Mouse (Mus musculus): ENCODE results near the gene Kncn.

The Kncn gene

DNA sequence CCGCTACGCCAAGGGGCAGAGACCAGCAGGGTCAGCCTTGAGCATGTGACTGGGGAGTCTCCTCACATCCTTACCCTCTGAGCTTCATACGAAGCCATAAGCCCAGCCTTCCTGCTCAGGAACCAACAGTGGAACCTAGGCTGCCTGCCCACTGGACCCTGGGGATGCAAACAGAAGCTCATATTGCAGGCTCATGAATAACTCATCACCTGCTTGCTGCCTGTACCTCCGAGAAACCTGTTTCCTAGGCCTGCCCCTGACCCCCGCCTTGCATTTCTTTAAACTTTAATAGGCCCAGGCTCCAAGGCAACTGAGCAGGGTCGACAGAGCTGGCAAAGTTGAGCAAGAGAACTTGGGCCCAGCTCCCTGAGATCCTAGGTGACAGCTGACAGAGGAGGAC, at the start of gene Kncn:
Gene Kncn (plus strand): TSS at position 379 of the 400 bp plus-strand sequence.
- no peak for DNase-seq (ENCODE audit: low spot score in 2 of 2)

DNA sequence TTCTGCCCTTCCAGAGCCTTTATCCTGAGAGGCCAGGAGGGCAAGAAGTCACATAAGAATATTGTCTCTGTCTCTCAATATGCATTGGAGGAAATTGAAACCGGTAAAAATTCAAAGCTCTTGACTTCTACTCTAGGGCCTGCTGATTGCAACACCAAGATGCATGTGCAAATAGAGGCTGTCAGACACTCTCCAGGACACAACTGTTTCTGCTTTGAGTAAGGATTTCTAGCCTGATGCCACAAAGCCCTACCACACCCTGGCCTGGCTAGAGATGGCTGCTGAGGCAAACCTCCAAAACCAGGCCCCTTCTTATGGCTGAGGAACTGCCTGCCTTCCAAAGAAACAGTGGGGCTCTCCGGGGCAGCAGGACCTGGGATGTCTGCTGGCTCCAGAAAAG, 48.6 kb upstream of the Kncn start:
- no peak for DNase-seq (ENCODE audit: low spot score in 2 of 2)

DNA sequence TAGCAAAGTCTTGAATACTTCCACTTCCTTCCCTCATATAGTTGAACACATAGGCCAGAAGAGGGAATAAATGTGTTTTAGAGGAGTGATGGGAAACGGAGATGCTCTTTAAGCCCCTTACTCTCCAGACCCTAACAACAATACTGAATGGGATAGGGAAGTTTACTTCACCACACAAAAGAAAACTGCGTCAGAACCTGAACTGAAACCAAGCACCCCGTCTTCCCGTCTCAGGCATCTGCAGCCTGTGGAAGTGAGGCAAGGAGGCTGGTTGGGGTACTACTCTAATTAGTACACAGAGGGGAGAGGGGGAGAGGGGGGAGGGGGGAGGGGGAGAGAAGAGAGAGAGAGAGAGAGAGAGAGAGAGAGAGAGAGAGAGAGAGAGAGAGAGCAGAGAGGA, 46.0 kb upstream of the Kncn start:
- peak in 1 of 2 experiments; percentile 17 for DNase-seq (ENCODE audit: low spot score in 2 of 2)

DNA sequence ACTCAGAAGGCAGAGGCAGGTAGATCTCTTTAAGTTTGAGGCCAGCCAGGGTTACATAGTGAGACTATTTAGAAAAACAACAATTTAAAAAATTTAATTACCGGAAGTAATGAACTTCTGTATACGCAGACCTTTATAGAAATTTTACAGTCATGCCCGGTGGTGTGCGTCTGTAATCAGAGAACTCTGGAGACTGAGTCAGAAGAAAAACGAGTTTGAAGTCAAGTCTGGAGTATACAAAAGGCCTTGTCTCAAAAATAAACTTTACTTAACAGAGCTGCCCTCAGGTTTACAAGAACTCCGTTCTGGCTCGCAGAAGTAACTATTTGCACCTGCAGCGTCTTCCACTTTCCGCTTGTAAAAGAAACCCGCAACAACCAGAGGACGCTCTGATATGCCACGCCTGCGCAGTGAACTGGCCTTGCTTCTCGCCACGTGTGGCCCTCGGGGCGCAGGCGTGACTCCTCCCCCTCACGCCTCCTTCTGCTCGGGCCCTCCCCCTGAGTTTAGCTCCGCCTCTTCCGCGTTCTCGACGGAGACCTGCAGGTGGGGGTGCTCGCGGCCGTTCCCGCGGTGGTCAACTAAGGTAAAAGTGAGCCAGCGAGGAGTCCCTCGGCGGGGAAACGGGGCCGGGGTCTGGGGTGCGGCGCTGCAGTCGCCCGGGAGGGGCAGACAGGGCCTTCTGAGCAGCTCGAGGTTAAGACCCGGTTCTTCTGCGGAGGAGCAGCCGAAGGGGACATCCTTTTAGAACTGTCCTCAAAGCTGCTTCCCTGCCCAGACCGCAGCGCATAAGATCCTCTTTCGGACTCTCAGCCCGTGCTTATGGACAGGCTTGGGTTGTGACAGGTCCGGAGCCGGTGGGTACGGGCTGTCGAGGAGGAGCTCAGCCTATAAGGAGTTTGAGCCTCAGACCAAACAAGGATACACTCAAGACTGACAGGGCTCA, 45.2 kb upstream of the Kncn start, which contains the start of gene Mknk1:
Gene Mknk1 (plus strand): TSS at position 503 of the 946 bp plus-strand sequence.
- DNase-seq (ENCODE audit: low spot score in 2 of 2): peak; percentile 90 to 95

DNA sequence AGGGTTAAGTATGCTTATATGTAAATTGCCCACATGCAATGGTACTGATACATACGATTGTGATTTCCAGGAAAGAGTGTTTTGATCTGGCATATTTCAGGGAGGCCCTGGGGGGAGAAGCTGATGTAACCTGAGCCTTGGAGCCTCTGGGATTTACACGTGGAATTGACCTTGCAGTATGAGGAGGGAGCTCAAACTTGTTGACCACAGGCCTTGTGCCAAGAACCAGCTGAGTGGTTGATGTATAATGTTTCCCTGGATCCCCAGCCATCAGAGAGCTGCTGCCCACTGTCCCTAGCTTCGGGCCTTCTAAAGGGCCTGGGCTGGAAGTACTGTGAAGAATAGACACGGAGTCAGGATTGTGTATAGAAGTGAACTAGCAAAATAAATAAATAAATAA, 44.2 kb upstream of the Kncn start:
- DNase-seq (ENCODE audit: low spot score in 2 of 2): no peak

DNA sequence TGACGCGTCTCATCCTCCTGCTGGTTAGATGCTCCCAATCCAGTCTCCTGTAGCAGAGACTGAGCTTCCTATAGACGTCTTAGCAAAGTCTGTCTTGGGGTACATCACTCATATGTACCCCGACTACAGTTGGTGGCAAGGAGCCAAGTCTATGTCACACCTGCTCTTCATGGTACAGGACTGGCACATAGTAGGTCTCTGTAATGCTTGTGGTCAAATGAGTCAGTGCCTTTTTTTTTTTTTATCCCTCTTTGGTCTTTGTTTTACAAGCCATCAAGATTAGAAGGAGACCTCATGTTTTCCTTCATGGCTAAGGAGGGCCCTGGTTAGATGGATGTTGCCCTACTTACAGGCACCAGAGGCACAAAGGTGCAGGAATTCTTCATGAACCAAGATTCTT, 43.4 kb upstream of the Kncn start:
- no peak for DNase-seq (ENCODE audit: low spot score in 2 of 2)

DNA sequence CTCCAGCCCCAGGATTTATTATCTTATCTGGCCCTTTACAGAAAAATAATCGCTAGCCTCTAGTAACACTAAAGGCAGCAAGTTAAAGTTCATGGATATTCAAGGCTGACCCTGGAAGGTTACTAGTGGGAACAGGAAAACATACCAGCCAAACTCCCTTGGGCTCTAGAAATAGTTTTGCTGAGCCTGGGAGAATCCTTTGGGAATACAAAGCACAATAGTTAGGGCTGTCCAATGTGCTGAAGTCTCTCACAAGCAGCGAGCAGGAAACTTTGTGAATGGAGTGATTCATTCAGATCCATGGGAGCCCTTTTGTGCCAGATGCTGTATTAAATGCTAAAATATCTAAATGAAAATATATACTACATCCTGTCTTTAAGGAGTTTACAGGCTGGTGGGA, 37.5 kb upstream of the Kncn start:
- DNase-seq (ENCODE audit: low spot score in 2 of 2): no peak

DNA sequence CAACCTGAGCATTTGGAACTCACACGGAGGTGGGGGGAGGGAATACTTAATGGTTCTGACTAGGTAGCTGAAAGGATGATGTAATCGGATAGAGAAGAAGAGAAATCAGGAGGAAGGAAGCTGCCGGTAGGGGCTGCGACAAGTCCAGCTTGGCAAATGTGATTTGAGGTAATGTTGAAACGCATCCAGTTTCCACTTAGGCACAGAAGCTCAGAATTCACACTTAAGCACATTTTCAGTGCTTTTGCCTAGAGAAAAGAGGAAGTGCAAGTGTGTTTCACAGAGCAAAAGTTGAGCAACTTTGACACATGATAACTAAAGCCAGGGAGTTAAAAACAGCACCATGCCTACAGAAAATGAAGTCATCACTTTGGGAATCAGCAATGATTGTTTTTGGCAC, 36.8 kb upstream of the Kncn start:
- no peak for DNase-seq (ENCODE audit: low spot score in 2 of 2)

DNA sequence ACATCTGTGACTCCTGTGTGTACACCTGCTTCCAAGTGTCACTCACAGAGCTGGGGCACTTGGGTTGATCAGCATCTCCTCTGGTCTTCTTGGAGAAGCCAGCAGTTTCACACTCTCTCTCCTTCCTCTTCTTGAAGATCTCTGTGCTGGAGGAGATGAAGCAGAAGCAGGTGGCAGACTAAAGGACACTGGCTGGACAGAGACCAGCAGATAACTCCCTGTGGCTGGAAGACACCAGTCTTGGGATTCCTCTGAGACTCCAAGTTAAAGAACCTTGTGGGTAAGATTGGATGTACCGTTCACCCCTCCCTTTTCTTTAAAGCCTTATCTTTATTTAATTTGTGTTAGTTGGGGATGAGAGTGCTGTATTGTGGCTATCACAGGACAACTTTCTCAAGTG, 36.1 kb upstream of the Kncn start:
- DNase-seq (ENCODE audit: low spot score in 2 of 2): no peak

DNA sequence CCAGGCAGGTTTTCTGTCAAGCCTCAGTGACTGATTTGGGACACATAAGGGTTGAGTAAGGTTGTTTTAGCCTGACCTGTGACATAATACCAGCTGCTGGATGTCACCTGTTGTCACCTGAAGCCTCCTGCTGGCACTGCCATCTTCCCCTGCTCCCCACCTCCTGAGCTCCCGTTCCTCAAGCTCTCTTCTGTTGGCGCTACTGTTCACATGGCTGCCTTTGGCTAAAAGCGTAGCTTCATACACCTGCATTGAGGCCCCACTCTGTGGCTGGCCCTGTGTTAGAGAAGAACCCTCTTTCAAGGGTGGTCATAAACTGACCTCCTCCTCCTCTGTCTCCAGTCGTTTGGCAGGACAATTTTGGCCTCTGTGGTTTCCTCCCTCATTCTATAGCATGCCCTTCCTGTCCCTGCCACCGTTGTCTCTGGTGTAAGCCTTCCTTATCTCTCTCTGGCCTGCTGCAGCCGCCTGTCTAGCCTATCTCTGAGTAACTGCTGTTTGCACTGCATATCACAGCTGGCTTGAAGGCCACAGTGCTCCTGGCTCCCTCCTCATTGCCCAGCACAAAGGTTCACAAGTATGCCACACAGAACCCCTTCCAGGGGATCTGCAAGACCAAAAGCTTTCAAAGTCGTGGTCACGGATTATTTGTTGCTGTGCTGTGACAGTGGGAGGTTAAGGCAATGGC, 35.1 kb upstream of the Kncn start:
- no peak for DNase-seq (ENCODE audit: low spot score in 2 of 2)

DNA sequence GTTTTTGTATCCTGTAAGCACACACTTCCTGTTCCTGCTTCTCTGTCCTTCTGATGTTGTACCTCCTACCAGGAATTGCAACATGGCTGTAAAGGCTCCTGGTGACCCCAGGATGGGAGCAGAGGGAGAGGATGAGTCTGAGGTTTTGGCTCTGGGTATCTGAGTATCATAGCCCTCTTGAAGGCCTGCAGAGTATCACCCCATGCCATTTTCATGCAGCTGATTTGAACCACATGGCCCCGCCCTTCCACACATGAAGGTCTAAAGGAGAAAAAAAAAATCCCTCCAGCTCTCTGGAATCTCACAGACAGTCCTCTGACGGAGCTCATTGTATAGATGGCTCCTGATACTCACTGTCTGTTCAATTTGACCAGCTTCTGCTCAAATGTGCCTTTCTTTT, 34.1 kb upstream of the Kncn start:
- DNase-seq (ENCODE audit: low spot score in 2 of 2): no peak

DNA sequence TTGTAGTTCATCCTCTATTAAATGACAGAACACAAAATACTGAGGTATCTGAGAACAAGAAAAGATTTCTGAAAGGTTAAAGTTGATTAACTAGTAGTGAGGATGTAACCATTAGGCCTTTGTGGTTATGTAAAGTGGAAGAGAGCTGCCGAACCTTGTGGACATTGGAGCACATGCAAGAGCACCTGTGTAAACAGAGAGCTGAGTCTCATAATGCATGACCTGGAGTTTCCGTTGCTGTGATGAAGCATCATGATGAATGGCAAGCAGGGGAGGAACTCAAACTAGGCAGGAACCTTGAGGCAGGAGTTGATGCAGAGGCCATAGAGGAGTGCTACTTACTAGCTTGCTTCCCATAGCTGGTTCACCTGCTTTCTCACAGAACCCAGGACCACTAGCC, 33.6 kb upstream of the Kncn start:
- no peak for DNase-seq (ENCODE audit: low spot score in 2 of 2)

DNA sequence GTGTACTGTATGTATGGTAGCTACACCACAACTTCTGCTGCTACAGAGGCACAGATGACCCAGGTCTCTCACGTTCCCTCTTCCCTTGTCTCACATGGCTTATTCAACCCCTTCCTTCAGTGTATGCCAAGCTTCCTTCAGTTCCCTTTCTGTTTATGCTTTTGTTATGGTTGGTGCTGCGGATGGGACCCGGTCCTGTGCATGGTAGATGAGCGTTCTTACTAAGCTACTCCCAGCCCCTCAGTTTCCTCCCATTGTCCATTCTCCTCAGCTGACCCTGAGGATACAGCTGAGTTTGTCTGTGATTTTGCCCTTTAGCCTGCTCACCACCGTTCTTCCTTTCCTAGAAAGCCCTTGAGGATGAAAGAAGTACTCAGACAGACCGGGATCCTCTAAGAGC, 32.6 kb upstream of the Kncn start:
- DNase-seq (ENCODE audit: low spot score in 2 of 2): no peak

DNA sequence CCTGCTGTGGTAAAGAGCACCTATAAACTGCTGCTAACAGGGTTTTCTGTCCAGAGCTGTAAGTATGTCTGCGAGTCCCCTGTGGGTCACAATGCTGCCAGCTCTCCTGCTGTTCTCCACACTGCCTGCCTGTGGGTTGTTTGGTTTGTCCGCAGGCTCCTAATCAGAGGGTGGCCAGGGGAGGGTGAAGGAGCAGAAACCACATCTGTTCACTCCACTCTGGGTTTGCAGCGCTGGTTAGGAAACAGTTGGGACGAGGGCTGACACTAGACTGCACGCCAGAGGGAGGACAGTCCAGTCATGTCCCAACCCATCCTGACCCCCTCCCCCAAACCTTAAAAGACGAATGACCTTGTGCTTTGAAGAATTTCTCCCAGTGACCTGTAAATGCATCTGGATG, 29.1 kb upstream of the Kncn start:
- no peak for DNase-seq (ENCODE audit: low spot score in 2 of 2)

DNA sequence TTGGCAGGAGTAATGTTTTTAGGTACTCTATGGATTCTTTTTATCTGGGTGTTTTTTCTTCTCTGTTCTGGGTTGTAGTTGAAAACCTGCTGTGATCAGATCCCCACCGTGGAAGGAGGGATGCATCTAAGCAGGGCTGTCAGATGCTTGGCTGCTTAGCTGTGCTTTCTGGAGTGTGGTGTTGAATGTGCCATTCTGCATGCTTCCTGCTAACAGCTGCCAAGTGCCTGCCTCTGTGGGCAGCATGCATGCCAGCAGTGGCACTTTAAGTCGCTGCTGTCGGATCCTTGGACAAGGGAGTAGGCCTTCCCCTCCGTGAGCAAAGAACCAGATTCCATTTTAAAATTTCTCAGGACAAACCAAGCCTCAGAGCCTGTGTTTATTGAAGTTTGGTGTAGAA, 28.6 kb upstream of the Kncn start:
- no peak for DNase-seq (ENCODE audit: low spot score in 2 of 2)

DNA sequence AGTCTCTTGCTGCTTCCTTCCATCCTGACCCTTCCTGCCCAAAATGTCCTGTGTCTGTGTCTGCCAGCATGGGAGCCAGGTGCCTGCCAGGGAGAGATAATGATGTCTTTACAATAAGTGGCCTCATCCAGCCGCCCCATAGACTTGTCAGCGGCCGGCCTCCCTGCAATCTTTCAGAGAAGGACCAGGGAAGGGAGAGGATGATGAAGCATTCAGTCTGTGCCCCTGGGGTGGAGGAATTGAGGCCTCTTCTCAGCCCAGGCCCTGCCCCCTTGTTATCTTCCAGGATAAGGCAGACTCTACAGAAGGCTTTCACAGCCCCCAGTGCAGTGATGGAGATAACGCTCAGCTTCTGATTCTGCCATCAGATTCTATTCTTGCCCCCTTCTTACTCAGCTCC, 27.9 kb upstream of the Kncn start:
- no peak for DNase-seq (ENCODE audit: low spot score in 2 of 2)

DNA sequence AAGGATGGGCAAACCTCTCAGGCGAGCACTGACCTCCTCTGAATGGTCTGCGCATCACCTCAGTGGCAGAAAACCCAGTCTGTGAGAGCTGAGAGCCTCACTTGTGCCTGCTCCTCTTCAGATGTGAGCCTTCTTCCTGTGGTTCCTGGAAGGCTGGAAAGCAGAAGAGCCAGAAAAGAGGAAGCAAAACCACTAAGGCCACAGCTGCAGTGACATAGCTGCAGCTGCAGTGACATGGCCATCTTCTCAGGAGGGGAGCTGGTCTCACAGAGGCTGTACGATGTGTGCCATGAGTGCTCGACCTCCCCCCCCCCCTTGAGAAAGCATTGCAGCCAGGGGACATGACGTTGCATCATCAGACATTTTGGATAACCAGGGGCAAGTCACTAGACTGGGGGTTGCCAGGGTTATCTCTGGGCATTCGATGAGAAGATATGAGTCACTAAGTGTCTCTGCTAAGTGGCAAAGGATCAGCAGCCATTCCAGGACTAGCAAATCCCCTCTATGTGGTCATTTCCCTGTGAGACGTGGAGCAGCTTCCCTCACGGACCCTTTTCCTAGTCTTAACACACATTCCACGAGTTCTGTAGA, 26.8 kb upstream of the Kncn start:
- DNase-seq (ENCODE audit: low spot score in 2 of 2): no peak

DNA sequence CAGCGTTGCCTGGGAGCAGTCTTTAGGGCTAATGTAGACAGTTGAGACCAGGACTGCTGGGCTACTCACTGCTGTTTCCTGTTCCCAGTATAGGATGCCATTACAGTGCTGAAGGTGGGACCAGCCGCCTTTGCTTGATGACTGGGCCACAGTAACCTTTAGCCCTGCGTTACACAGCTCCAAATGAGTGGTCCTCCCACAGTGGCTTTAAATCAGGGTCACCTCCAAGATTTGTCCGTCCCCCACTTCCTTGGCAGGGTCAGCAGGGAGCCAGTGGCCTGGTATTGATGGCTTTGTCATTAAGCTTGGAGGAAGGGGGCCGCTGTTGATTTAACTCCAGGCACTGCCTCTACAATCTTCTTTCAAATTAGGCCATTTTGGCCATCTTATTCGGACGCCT, 20.8 kb upstream of the Kncn start:
- no peak for DNase-seq (ENCODE audit: low spot score in 2 of 2)

DNA sequence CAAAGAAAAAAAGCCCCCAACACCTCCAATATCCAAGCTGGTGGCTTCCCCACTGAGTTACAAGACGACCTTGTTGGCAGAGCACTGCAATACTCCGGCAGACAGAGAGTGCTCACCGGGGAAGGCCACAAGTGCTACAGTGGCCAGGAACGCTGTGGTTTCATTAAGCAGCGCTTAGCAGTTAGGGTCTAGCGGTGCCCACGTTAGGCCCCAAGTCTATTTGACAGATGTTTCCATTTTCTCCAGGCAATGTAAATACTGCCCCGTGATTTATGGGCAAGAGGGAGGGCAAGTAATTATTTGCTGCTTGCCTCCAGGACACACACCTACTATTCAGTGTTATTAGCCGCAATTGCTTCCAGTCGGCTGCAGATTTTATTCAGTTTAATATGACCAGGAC, 20.3 kb upstream of the Kncn start:
- DNase-seq (ENCODE audit: low spot score in 2 of 2): no peak

DNA sequence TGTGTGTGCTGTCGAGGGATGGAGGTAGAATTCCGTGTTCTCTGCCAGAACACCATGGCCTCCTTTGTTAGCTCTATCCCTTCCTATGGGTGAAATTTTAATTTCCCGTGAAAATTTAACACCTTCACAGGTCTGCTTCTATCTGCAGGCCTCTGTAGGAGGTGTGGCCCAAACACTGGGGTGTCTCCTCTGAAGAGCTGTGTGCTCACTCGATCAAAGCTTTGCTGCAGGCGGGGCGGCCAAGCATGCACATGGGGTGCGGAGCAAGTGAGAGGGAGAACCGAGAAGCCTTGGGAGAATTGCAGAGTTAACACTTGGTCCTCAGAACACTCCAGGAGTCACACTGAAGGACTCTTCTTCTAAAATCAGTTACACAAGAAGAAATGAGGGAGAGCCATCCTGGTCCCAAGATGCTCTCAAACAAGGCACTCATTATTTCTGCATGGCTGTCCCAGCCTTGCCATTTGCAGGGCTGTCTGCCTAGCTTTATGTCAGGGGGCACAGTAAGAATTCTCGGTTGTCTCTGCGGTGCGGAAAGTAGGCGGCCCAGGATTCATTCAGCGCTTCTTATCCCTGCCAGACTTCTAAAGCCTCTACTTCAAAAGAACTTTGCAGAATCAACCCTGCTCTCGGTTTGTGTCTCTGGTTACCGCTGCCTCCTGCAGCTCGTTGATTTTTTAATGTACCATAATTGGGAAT, 14.5 kb upstream of the Kncn start:
- no peak for DNase-seq (ENCODE audit: low spot score in 2 of 2)

DNA sequence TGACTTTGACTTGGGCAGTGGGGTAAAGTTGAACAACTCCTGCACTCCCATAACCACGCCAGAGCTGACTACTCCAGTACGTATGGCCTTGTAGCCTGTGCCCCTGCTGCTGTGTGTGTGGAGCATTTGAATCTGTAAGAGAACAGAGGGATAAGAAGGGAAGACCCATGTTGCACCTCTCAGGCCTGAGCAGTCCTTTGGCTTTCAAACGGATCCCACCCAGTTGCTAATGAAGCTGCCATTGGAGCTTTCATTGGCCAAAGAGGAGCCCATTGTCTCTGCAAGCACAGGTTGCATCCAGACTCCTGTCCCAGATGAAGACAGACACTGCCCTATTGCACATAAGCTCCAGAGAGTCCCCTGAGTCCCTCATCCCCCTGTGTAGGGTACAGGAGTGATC, 11.0 kb upstream of the Kncn start:
- DNase-seq (ENCODE audit: low spot score in 2 of 2): no peak

DNA sequence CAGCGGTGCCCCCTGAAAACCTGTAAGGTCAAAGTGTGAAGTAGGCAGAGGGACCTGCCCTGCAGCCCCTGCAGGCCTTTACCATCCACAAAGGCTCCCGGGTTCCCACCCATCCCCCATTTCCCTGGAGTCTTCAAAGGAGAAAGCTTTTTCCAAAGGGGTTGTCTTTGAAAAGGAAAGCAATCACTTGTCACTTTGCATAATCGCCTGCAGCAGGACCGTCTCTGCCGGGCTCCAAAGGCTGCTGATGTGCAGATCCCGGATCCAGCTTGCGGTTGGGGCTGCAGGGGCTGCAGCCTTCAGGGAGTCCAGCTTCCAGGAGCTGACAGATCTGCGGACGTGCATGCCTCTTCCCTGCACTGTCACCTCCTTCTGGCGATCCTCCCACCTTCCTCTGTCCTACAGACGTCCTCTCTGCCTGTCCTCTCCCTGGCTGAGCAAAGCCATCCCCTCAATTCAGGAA, 6.0 kb upstream of the Kncn start:
- DNase-seq (ENCODE audit: low spot score in 2 of 2): no peak

All from thymus, postnatal 10 days (tissue).